Mouse (Mus musculus) heart, adult 11 months (tissue): Measurements from ENCODE around the gene Entpd5.

Source experiments
- DNase-seq: peaks from one replicate; pipeline ENCODE4 v3.0.0; 2022

Entpd5 gene

GRCm38 (mm10) chr12:84408819-84409507, at the start of gene Entpd5, which contains the start of gene Bbof1:
Gene Entpd5 (minus strand): TSS chr12:84409029.
Gene Bbof1 (plus strand): TSS chr12:84409071.
- DNase-seq: peak; percentile 99

DNA sequence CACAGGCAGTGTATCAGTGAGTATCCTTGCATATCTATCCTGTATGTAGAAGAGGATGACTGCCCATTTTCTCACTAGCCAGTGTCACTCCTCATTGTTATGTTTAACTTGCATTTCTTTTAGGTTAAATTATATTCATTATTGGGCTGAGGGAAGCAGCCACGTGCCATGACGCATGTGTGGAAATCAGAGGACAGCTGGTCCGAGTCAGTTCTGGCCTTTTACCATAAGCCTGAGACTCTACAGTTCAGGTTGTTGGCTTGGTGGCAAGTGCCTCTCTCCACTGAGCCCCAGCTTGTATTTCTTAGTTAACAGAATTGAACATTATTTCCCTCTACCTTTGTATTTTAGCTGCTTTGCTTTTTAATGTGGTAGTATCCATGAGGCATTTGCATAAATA, 48.1 kb upstream of the Entpd5 start:
- DNase-seq: peak; percentile 60

GRCm38 (mm10) chr12:84451801-84452200, 43.0 kb upstream of the Entpd5 start:
- DNase-seq: no peak

- DNase-seq: peak; percentile 100
Measured at GRCm38 (mm10) chr12:84450718-84451646, 42.2 kb upstream of the Entpd5 start, which contains the start of the genes Aldh6a1 and Lin52. Gene Aldh6a1 (minus strand): TSS chr12:84451004. Gene Lin52 (plus strand): TSS chr12:84451422.

GRCm38 (mm10) chr12:84450351-84450717, 41.5 kb upstream of the Entpd5 start:
- DNase-seq: no peak

DNA sequence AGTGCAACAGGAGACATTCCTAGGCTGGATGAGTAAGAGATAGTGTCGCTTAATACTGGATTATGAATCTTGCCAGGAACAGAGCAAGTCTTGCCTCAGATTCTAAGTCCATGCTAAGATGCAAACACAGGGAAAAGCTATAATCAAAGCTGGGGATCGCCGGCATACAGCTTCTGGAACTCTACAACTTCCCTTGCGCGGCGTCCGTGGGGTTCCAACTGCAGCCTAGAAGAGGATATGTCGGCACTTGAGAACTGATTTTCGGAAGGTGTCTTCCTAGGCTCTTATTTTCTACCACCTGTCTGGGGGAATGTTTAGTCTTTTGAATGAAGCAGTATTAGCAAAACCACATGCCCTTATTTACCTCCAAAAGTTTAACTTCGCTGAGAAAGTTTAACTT, 41.1 kb upstream of the Entpd5 start:
- peak; percentile 86 for DNase-seq

GRCm38 (mm10) chr12:84448181-84448580, 39.4 kb upstream of the Entpd5 start:
- peak; percentile 23 for DNase-seq

DNA sequence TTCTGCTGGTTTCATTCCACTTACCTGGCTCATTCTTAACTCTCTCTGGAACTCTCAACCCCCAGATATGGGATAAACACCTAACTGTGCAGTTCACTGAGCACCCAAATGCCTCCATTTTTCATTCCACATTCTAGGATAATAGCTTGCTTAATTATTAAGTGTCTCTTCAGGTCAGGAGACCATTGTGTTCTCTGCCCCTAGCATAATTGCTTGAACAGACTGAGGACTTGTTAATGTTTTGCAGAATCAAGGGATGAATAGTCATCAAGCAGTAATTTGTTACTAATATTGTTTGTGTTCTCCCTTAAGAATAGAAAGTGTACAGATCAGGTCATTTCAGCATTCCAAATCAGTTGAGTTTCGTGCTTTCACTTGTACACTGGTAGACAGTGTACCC, 38.6 kb upstream of the Entpd5 start:
- DNase-seq: peak; percentile 35

DNA sequence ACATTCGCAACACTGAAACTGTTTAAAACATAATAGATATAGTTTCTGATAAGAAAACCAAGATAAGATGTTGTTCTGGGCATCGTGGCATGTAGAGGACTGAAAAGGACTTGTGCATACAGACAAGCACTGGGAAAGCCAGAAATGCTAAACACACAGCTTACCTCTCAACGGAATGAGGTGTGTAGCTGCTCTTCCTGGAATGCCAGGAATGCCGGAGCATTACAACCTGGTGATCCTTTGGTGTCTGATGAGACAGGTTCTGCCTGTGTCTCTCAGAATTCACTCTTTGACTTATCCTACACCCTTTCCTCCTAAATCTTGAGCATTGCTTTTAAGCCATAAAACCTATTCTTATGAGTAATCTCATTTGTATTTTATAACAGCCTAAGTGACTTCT, 33.7 kb upstream of the Entpd5 start:
- no peak for DNase-seq

DNA sequence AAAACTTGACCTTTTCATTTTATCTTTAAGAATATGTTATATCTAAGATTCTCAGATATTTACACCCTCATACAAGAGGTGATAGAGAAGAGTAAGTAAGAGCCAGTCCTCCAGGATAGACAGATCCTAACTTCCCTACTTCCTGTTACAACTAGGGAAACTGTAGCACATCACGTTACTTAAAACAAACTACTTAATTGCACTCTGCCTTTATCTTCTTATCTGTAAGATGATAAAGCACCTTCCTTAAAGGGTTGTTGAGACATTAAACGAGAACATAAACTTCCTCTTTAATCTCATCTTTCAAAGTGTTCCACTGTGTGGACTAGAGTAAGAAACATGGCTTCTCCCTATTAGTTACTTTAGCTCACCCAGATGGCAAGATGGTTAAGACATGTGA, 29.9 kb upstream of the Entpd5 start:
- no peak for DNase-seq

DNA sequence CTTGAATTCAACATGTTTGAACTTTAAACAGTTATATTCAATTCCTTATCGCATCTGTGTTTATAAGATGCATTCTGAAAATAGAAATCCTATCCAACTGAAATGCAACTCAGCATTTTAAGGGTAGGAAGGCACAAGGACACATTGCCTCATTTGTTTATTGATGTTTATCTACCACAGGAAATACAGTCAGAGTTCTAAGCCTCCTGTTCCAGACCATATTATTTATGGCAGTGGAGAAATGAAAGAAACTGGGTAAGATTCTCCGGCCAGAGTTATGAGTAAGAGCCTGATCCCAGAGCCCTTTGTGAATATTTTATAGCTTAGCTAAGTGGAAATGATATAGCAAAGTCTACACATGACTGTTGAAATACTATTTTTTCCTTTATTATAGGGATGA, 21.0 kb upstream of the Entpd5 start:
- DNase-seq: no peak

DNA sequence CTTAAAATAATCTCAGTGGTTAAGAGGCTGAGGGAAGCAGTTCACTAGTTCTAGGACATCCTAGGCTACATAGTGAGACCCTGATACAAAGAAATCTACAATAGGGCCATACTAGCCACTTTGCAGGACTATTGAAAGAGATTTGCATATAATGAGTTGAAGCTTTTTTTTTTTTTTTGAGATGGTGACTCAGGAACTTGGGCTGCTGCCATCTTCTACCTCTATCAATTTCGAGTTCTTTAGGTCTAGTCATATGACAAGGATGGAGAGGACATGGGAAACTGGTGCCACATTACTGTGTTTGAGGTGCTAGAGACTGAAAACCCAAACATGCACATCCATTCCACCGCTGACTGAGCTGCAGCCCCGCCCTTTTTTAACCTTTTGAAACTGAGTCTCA, 15.2 kb upstream of the Entpd5 start:
- DNase-seq: no peak

GRCm38 (mm10) chr12:84417605-84417922, 8.7 kb upstream of the Entpd5 start:
- peak; percentile 91 for DNase-seq

DNA sequence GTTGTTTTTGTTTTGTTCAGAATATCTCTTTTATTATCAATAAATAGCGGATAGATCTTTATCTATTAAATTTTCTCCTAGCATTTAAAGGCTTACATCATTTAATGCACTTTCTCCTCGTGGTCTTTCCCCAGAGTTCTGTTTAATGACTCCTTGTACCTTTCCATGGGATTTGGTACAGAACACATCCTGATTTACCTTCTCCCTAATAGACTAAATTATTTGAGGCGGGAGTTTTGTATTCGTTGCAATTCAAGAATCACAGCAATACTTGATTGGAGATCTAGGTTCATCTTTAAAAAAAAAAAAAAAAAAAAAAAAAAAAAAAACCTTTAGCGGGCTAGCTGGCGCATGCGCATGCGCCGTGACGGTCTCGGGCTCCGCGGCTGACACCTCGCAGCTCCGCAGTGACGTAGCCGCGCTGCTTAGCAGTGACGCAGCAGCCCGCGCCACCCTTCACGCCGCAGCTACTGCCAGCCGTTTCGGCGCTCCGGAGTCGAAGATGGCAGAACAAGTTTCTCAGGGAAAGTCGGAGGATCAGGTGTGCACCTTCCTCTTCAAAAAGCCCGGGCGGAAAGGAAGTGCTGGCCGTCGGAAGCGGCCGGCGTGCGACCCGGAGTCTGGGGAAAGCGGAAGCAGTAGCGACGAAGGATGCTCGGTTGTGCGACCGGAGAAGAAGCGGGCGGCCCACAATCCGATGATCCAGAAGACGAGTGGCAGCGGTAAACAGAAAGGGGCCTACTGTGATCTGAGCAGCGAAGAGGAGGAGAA, 8.2 kb upstream of the Entpd5 start, which contains the start of gene Rnf113a2:
Gene Rnf113a2, plus strand, starts transcription at position 363 of the 771 bp plus-strand sequence.
- peak; percentile 98 for DNase-seq

DNA sequence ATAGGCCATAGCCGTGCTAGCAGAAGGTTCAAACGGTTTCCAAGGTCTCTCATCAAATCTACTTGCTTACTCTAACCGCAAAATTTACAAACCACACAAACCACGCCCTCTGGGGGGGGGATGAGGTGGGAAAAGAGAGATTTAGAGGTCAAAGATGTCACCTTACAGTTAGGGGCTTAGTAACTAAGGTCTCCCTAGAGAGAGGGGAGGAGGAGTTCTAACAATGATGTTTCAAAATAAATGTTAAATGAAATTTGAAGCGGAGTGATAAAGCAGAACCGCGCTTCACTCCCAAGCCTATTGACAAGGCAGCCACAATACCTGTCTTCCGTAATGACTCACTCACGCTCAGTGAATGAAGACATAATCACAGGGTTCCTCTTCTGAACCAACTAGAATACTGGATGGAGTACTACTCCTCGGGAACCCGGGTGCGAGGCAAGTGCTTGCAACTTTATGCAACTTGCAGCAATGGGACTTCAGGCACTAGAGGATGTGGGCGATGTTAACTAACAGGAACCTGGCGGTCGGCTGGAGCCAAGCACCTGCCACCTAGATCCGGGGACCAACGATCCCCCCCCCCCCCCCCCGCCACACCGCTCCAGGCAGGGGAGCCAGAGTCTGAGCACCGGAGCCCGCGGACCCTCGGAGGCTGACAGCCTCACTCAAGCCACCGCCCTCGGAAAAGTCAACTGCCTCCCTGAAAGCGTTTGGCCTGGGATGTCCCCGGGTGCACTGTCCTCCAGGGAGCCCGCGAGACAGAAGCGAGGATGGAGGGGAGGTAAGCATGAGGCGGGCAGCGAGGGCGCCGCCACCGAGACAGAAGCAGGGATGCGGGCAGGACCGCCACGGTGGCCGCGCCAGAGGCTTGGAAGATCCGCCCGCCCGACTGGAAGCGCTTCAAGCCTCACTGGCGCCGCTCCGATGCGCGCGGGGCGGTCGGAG, 683 bp downstream of the Entpd5 start:
- peak; percentile 86 for DNase-seq

DNA sequence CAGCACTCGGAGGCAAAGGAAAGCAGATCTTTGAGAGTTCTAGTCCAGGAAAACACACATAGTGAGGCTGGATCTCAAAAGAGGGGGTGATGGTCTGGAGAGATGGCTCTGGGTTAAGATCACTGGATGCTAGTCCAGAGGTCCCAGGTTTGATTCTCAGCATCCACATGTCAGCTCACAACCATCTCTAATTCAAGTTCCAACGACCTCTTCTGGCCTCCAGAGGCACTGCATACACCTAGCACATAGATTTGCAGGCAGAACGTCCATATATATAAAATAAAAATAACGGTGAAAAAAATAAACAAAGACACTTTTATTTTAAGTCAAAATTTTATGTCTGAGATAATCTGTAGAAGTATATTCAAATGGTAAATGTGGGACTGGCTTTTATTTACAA, 1.6 kb downstream of the Entpd5 start:
- DNase-seq: no peak

GRCm38 (mm10) chr12:84404541-84404940, 4.3 kb downstream of the Entpd5 start:
- no peak for DNase-seq

DNA sequence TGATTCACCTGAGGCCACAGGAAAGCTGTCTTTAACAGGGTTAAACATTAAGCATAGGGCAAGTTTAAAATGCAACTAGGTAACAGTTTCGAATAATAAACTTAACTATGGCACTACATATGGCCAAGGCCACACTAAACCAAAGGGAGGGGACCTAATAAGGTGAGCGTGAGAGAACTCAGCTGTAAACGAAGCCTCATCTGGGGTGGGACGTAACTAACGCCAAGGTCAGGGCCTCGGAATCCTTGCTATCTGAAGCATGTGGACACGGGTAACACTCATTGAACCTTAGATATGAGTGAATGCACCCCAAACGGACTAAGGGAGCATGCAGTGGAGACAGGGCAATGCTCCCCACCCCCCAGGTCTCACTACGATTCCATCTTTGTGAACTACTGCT, 5.9 kb downstream of the Entpd5 start:
- DNase-seq: no peak

DNA sequence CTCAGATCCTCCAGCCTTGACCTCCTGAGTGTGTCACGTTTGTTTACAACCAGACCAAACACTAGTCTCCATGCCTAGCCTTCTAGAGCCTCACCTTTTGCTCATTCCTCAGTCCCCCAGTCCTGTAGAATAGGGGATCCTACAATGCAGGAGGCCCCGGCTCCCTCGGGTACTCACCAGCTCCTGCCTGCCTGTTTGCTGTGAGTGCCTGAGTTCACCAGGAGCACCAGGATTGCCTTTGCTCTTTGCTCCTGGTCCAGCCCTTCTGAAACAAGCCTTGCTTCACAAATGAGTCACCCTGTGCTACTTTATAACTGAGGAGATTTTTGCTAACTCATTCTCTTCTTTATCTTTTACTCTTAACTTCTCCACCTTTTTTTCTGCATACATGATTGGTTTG, 8.2 kb downstream of the Entpd5 start:
- DNase-seq: peak; percentile 76

DNA sequence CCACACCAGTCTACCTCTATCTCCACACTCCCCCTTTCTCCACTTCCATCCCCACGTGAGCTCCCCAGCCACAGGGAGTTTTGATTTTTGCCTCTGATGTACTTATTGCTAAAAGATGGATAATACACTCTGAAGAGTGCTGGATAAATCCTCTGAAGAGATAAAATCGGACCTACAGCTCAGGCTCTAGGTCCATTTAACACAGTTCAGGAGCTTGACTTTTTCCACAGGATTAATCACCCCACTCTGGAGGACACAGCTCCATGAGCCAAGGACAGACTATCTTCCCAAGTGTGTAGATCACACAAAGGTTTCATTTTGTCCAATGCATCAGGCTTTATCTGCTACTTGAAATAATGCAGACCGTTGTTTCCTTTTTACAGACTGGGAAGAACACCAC, 8.8 kb downstream of the Entpd5 start:
- no peak for DNase-seq

DNA sequence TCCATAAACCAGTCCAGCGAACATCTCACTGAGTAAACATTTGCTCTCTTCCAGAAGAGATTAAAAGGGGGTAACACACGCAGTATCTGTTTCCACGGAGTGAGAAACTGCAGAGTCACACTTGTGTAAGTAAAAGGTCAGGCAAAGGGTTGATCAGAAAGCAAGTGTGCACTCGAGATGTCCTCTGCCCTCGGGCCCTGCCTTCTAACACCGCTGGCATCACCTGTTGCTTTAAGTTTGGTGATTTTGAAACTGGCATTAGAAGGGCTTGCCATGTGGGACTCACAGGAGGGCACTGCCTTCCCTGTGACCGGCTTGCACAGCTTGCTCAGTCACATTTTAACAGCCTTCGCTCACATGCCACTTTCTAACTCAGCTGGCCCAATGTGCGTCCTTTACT, 9.2 kb downstream of the Entpd5 start:
- peak; percentile 81 for DNase-seq

DNA sequence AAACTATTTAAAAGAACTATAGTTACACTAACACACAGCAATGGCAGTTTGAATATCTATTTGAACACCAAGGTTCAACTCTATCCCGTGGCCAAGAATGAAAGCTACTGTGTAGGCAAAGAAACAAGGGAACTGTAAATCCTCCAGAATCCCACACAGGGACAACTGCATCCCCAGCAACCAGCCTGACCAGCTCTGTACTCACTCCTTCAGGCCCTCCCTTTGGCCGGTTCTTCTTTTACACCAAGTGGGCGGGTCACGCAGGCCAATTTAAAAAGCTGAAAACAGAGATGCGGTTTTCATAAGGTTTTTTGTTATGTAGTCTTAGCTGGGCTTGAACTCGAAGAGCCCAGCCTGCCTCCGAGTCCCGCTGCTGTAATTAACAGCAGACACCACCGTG, 9.7 kb downstream of the Entpd5 start:
- DNase-seq: peak; percentile 50
